Mouse (Mus musculus) heart, adult 2 months (tissue): ENCODE measurements around the gene Gm10645.

ENCODE experiments used
- CTCF ChIP-seq: fragments of 200-600 bp; IDR thresholded peaks from 2 replicates; pipeline ENCODE4 v1.8.1; 2022; ENCODE audit warnings: antibody characterized with exemption, mild to moderate bottlenecking, moderate library complexity
- EP300 ChIP-seq: fragments of 200-500 bp; IDR thresholded peaks from 2 replicates; pipeline ENCODE4 v1.6.1; 2011; ENCODE audit warnings: low read depth, low read length, control low read depth; ENCODE audit not compliant: insufficient read depth
- POLR2A ChIP-seq: fragments of 200-500 bp; IDR thresholded peaks from 2 replicates; pipeline ENCODE4 v1.6.1; 2011; ENCODE audit warnings: mild to moderate bottlenecking, low read depth, low read length, control low read depth; ENCODE audit not compliant: insufficient read depth

DNA sequence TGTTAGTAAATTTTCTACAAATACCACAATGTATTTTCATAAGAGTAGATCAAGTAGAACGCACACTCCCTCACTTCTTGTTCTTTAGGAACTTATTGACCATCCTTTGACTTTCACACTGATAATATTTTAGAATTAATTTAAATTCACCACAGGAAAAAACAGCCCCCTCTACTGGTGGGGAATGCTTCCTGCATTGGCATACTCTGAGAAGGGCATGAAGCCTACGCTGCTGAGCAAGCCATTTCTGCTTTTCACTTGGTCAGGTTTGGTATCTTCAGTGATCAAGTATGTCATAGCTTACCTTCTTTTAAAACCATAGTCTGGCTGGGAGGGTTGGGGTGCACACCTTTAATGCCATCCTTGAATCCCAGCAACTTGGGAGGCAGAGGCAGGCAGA is 3.7 kb upstream of the Gm10645 start:
- TF ChIP-seq POLR2A (no peak), CTCF (peak; percentile 72), EP300 (no peak)
